Mouse (Mus musculus): Measurements from ENCODE around the gene Atad3a.

Gene Atad3a

DNA sequence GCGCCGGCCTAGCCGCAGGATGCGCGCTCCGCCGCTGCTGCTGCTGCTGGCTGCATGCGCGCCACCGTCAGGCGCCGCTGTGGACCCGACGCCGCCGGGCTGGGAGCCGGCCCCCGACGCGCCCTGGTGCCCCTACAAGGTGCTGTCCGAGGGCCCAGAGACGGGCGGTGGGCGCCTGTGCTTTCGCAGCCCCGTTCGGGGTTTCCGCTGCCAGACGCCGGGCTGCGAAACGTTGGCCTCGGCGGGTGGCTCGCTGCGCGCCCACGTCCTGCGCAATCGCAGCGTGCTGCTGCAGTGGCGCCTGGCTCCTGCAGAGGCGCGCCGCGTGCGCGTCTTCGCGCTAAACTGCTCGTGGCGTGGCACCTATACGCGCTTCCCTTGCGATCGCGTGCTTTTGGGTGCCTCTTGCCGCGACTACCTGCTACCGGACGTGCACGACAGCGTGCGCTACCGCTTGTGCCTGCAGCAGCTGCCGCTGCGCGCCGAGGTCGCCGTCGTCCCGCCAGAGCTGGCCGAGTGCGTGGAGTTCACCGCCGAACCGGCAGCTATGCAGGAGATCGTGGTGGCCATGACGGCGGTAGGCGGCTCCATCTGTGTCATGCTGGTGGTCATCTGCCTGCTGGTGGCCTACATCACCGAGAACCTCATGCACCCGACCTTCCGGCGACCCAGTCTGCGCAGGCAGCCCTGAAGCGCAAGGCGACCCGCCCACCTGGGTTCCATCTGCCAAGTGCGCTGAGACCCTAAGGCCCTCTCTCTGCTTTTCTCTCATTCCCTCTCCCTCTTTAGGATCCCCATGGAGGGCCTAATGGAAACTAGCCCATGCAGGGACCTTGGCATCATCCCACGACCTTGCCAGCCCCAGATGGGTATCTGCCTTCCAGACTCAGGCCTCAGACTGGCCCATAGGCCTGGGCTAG lies 66.2 kb downstream of the Atad3a start:
- peak; percentile 79 to 80 for DNase-seq (ENCODE audit: low spot score in 2 of 2)

DNA sequence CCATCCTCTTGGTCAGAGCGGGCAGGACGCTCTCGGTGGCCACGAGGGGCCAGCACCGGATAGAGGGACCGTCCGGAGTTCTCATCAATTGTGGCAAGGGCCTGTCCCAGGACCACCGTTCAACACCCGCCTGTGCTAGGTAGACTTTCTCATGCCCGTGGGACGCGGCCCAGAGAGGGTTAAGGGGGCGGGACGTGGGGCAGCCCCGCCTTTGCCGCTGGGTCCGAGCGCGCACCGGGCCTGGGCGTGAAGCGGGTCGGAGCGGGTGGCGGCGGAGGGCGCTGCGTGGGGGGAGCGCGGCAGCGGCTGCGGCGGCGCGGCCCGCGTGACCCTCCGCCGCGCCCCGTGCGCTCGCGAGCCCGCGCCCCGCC lies 66.8 kb downstream of the Atad3a start, which contains the start of gene Fndc10:
Fndc10 (plus strand) TSS at position 232 of the 371 bp plus-strand sequence.
- DNase-seq (ENCODE audit: low spot score in 2 of 2), result peak; percentile 65 to 67

DNA sequence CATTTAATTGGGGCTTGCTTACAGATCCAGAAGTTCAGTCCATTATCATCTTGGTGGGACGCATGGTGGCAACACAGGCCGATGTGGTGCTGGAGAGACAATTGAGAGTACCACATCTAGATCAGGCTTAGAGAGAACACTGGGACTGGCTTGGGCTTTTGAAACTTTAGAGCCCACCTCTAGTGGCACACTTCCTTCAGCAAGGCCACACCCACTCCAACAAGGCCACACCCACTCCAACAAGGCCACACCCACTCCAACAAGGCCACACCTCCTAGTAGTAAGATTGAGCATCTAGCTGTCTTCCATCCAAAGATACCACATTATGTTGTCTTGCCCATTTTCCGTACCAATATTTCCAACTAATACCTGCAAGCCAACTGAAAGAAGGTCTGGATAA lies 68.5 kb downstream of the Atad3a start:
- no peak for DNase-seq (ENCODE audit: low spot score in 2 of 2)

Data from right cerebral cortex, postnatal 36 days (tissue).